Mouse (Mus musculus): ENCODE measurements around the gene Slc29a1. TPM values are rescaled to one million over a fixed set of nuclear protein-coding genes. Genes with fewer than 3 reads are reported as not detected.
A peak's percentile ranks its signal among the peaks of the same experiment; 100 is the strongest.

Slc29a1 gene
- total RNA-seq, 1 experiment, result 321 TPM

DNA sequence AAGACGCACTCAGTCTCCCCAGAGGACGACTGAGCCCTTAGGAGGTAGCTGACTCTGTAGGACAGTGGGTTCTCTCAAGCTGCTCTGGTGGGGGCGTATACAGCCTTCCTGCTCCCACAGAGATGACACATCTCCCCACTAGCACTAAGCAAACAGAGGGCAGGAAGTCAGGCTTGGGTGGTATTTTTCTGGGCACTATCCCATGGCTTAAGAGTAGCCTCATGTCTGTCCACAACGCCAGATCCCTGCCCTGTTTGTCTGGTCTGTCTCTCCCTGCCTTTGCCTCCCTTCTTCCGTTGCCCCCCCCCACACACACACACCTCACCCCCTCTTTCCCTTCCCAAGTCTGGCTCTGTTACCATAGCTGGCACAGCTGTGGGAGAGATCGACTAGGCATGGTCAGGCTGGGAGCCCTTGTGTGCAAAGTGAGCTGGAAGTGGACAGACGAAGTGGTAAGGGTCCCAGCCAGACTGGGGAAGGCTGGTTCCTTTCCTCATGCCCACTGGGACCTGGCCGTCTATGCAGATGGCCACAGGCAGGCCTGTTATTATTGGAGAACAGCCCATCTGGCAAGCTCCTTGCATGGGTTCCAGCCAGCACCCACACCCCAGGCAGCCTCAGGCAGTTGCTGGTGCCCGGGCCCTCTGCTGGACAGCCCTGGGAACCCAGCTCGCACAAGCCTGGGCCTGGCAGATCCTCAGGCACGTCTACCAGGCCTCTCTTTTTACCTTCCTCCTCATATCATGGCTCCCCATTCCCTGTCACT lies 2.6 kb downstream of the Slc29a1 start:
- H3K4me1 ChIP-seq (ENCODE audit: control insufficient read depth in 2 of 2, insufficient read depth in 2 of 2, low read length in 2 of 2, poor library complexity in 1 of 2), result peaks cover 5 to 17% of the 10 kb centered on the region in 2 experiments; a peak in 3 of 4 replicates
- no peak for DNase-seq (ENCODE audit: low read depth, low spot score)
- peak overlapping the region; percentile 3; the same call in 1 of the 2 replicates for H3K9ac ChIP-seq (ENCODE audit: insufficient read depth, low read depth, low read length, poor library complexity, severe bottlenecking)

DNA sequence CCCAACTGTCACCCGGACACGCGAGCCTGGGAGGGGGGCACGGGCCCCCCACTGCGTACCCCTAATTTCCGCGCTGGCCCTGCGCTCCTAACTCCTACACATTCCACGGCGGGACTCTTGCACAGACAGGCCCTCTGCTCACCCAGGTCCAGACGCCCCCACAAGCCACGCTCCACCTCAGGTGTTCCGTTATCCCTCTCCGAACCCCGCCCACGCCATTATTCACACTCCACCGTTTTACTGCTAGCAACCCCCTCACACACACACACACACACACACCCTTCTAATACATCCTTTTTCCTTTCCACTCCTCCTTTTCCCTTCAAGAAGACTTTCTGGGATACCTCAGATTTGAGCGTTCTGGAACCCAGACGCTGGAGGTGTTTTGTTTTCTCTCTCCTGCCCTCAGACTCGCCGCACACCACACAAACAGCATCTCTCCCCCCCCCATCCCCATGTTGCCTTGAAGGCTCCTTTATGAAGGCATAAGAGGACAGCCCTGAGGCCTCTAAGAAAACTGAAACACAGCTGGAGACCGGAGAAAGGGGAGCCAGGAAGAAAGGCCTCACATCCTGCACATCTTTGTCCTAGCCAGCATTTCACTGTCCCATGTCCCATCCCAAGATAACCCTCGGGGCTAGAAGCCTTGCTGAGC lies 3.5 kb downstream of the Slc29a1 start:
- peaks cover 5 to 26% of the 10 kb centered on the region in 2 experiments for H3K4me1 ChIP-seq (ENCODE audit: control insufficient read depth in 2 of 2, insufficient read depth in 2 of 2, low read length in 2 of 2, poor library complexity in 1 of 2)
- peaks cover 21% of the 10 kb centered on the region; the same call in 1 of the 2 replicates for H3K36me3 ChIP-seq (ENCODE audit: control insufficient read depth, insufficient read depth, low read length, poor library complexity, severe bottlenecking)
- peak overlapping the region; percentile 67; the same call in 1 of the 2 replicates for H3K27ac ChIP-seq (ENCODE audit: insufficient read depth, low read depth, low read length, poor library complexity, severe bottlenecking)
- TF ChIP-seq MAFK (IDR thresholded peaks at IDR 0.05; ENCODE audit: insufficient read depth, low read depth, low read length), result no peak
- no peak for TF ChIP-seq CHD2 (IDR thresholded peaks at IDR 0.05; ENCODE audit: low read depth, low read length)
- TF ChIP-seq ZC3H11A (IDR thresholded peaks at IDR 0.05; ENCODE audit: borderline replicate concordance, low read depth, low read length), result no peak
- no peak for TF ChIP-seq HCFC1 (IDR thresholded peaks at IDR 0.05; ENCODE audit: borderline replicate concordance, insufficient read depth, low read length)
- no peak for TF ChIP-seq ZNF384 (IDR thresholded peaks at IDR 0.05; ENCODE audit: low read depth, low read length)
- peak overlapping the region; percentile 85 to 87 for H3K4me3 ChIP-seq (ENCODE audit: insufficient read depth in 1 of 2, low read depth in 1 of 2, low read length in 2 of 2, poor library complexity in 1 of 2, severe bottlenecking in 1 of 2)
- peak overlapping the region; percentile 84; the same call in 1 of the 2 replicates for H3K9ac ChIP-seq (ENCODE audit: insufficient read depth, low read depth, low read length, poor library complexity, severe bottlenecking)
- DNase-seq (ENCODE audit: low read depth, low spot score), result no peak
- in situ Hi-C loops (cut with MboI; ENCODE audit: low sequenced_read_pairs in 2 of 2, unreplicated experiment in 2 of 2), result no loop called here
- H3K9me3 ChIP-seq (ENCODE audit: control insufficient read depth, insufficient read depth, low read depth, low read length), result no peaks in the 10 kb centered on the region

More for the DNA sequence above, 2.6 kb downstream of the Slc29a1 start:
- peak overlapping the region; percentile 67 for H3K27ac ChIP-seq (ENCODE audit: insufficient read depth, low read depth, low read length, poor library complexity, severe bottlenecking)
- H3K9me3 ChIP-seq (ENCODE audit: control insufficient read depth, insufficient read depth, low read depth, low read length), result no peaks in the 10 kb centered on the region
- in situ Hi-C loops (cut with MboI; ENCODE audit: low sequenced_read_pairs in 2 of 2, unreplicated experiment in 2 of 2), result no loop called here
- TF ChIP-seq MAFK (IDR thresholded peaks at IDR 0.05; ENCODE audit: insufficient read depth, low read depth, low read length) (no peak), ZC3H11A (IDR thresholded peaks at IDR 0.05; ENCODE audit: borderline replicate concordance, low read depth, low read length) (no peak), ZNF384 (IDR thresholded peaks at IDR 0.05; ENCODE audit: low read depth, low read length) (no peak), HCFC1 (IDR thresholded peaks at IDR 0.05; ENCODE audit: borderline replicate concordance, insufficient read depth, low read length) (no peak), CHD2 (IDR thresholded peaks at IDR 0.05; ENCODE audit: low read depth, low read length) (no peak)
- H3K36me3 ChIP-seq (ENCODE audit: control insufficient read depth, insufficient read depth, low read length, poor library complexity, severe bottlenecking), result peaks cover 11% of the 10 kb centered on the region; the same call in 1 of the 2 replicates
- H3K4me3 ChIP-seq (ENCODE audit: insufficient read depth in 1 of 2, low read depth in 1 of 2, low read length in 2 of 2, poor library complexity in 1 of 2, severe bottlenecking in 1 of 2), result no peak overlapping the region

DNA sequence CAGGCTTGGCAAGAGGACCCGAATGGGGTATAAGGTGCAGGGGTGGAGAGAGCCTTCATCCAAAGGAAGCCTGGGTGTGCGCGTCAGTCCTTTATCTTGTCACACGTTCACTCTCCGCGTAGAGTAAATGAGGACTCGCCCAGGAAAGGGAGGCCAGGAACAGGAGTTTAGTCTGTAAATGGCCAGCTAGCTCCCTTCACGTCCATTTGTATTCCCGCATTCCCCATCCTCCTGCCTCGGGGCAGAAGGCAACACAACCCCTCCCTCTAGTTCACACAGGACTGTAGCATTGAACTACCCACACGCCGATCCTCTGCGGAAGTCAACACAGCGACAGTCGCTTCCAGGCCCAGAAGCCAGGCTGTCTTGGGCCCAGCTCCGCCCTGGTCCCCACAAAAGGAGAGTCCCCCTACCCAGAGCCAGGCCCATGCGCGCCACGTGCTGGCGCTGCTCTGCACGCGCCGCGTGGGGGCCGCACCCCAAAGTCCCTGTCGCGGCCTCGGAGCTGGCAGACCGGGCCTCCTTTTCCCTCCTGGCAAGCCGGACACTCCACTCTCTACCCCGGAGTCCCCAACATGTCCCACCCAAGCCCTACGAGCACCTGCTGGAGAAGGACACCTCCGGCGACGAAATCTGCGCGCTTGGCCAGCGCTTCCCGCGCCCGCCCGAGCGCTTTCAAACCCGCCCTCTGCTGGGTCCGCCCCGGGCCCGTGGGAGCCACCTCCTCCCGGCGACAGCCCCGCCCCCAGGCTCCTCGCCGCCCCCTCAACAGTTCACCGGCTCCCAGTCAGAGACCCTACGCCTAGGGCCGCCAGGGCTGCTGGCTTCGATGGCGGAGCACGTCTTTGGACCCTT lies 4.3 kb downstream of the Slc29a1 start:
- Histone ChIP-seq H3K4me1 (ENCODE audit: control insufficient read depth in 2 of 2, insufficient read depth in 2 of 2, low read length in 2 of 2, poor library complexity in 1 of 2) (peaks cover 5 to 31% of the 10 kb centered on the region in 2 experiments), H3K9me3 (ENCODE audit: control insufficient read depth, insufficient read depth, low read depth, low read length) (no peaks in the 10 kb centered on the region), H3K27ac (ENCODE audit: insufficient read depth, low read depth, low read length, poor library complexity, severe bottlenecking) (peak overlapping the region; percentile 67; the same call in 1 of the 2 replicates), H3K36me3 (ENCODE audit: control insufficient read depth, insufficient read depth, low read length, poor library complexity, severe bottlenecking) (peaks cover 22% of the 10 kb centered on the region), H3K4me3 (ENCODE audit: insufficient read depth in 1 of 2, low read depth in 1 of 2, low read length in 2 of 2, poor library complexity in 1 of 2, severe bottlenecking in 1 of 2) (peak overlapping the region; percentile 85 to 87), H3K9ac (ENCODE audit: insufficient read depth, low read depth, low read length, poor library complexity, severe bottlenecking) (peak overlapping the region; percentile 84)
- in situ Hi-C loops (cut with MboI; ENCODE audit: low sequenced_read_pairs in 2 of 2, unreplicated experiment in 2 of 2), result no loop called here
- TF ChIP-seq CHD2 (IDR thresholded peaks at IDR 0.05; ENCODE audit: low read depth, low read length) (no peak), MAFK (IDR thresholded peaks at IDR 0.05; ENCODE audit: insufficient read depth, low read depth, low read length) (no peak), ZC3H11A (IDR thresholded peaks at IDR 0.05; ENCODE audit: borderline replicate concordance, low read depth, low read length) (no peak), ZNF384 (IDR thresholded peaks at IDR 0.05; ENCODE audit: low read depth, low read length) (no peak), HCFC1 (IDR thresholded peaks at IDR 0.05; ENCODE audit: borderline replicate concordance, insufficient read depth, low read length) (no peak)
- no peak for DNase-seq (ENCODE audit: low read depth, low spot score)

DNA sequence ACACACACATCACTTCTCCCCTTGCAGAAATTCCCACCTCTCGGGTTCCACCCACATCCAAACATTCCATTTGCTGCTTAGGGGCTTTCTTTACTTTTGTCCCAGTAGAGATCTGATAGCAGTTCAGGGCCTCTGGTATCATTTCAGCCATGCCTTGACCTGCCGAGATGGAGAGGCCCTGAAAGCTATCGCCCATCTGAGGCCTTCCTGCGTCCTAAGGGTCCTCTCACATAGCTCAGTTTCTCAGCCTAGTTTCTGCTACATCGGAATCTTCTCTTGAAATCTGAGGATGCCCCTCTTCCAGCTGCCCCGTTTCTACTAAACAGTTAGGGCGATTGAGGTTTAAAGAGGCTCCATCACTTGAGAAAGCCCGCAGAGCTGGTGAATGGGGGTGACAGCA lies 5.2 kb downstream of the Slc29a1 start:
- Histone ChIP-seq H3K4me3 (ENCODE audit: insufficient read depth in 1 of 2, low read depth in 1 of 2, low read length in 2 of 2, poor library complexity in 1 of 2, severe bottlenecking in 1 of 2) (peak overlapping the region; percentile 85 to 87), H3K9ac (ENCODE audit: insufficient read depth, low read depth, low read length, poor library complexity, severe bottlenecking) (peak overlapping the region; percentile 84; the same call in 1 of the 2 replicates), H3K4me1 (ENCODE audit: control insufficient read depth in 2 of 2, insufficient read depth in 2 of 2, low read length in 2 of 2, poor library complexity in 1 of 2) (peaks cover 5 to 31% of the 10 kb centered on the region in 2 experiments), H3K36me3 (ENCODE audit: control insufficient read depth, insufficient read depth, low read length, poor library complexity, severe bottlenecking) (peaks cover 31% of the 10 kb centered on the region), H3K27ac (ENCODE audit: insufficient read depth, low read depth, low read length, poor library complexity, severe bottlenecking) (no peak overlapping the region), H3K9me3 (ENCODE audit: control insufficient read depth, insufficient read depth, low read depth, low read length) (no peaks in the 10 kb centered on the region)
- TF ChIP-seq HCFC1 (IDR thresholded peaks at IDR 0.05; ENCODE audit: borderline replicate concordance, insufficient read depth, low read length) (no peak), ZC3H11A (IDR thresholded peaks at IDR 0.05; ENCODE audit: borderline replicate concordance, low read depth, low read length) (no peak), ZNF384 (IDR thresholded peaks at IDR 0.05; ENCODE audit: low read depth, low read length) (no peak), CHD2 (IDR thresholded peaks at IDR 0.05; ENCODE audit: low read depth, low read length) (no peak), MAFK (IDR thresholded peaks at IDR 0.05; ENCODE audit: insufficient read depth, low read depth, low read length) (no peak)
- in situ Hi-C loops (cut with MboI; ENCODE audit: low sequenced_read_pairs in 2 of 2, unreplicated experiment in 2 of 2), result no loop called here
- no peak for DNase-seq (ENCODE audit: low read depth, low spot score)

All from ES-E14 (cell line).